Mouse (Mus musculus): Measurements from ENCODE around the gene Miga1.

DNA sequence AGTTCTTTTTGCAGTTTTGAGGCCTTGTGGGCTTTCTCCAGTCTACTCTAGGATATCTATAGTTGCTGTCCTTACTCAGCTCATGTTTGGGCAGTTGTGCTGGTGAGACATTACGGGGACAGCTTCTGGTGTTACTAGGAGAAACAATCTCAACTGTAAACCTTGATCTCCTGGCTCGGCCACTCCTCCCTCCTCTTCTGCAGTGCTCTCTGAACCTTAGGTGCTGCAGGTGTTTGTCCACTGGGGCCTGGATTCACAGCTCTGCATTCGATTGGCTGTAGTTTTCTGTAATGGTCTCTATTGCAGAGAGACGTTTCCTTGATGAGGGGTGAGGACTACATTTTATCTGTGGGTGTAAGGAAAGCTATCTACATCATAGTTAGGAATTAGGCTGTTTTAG, 12.1 kb upstream of the Miga1 start:
- TF ChIP-seq CTCF (conservative IDR thresholded peaks at IDR 0.05 in 1 of 2, IDR thresholded peaks at IDR 0.05 in 1 of 2; ENCODE audit: low read depth in 2 of 2, low read length in 2 of 2) (no peak), TCF12 (IDR thresholded peaks at IDR 0.05; ENCODE audit: low read depth, low read length) (no peak), ELF1 (IDR thresholded peaks at IDR 0.05; ENCODE audit: low read depth, low read length) (no peak)
